Mouse (Mus musculus) bone marrow macrophage, adult 2 months (primary cell): Measurements from ENCODE around the gene Pcx. TPM values are rescaled to one million over a fixed set of nuclear protein-coding genes. Genes with fewer than 3 reads are reported as not detected.

Experiments
- H3K27ac ChIP-seq: 2 replicates; pipeline ENCODE4 v1.5.1; 2012; ENCODE audit warnings: low read depth, low read length; ENCODE audit not compliant: insufficient read depth
- H3K4me1 ChIP-seq: 2 replicates; pipeline ENCODE4 v1.6.1; 2012; ENCODE audit warnings: low read length; ENCODE audit not compliant: control insufficient read depth, insufficient read depth
- H3K4me3 ChIP-seq: 2 replicates; pipeline ENCODE4 v1.5.1; 2012; ENCODE audit warnings: mild to moderate bottlenecking, low read length, moderate library complexity; ENCODE audit not compliant: insufficient read depth
- CTCF ChIP-seq: IDR thresholded peaks from 2 replicates; pipeline ENCODE4 v1.5.1; 2012; ENCODE audit warnings: low read depth, mild to moderate bottlenecking, low read length, moderate library complexity
- POLR2A ChIP-seq: IDR thresholded peaks from 2 replicates; pipeline ENCODE4 v1.6.1; 2012; ENCODE audit warnings: mild to moderate bottlenecking, low read depth, low read length, borderline replicate concordance
- polyA plus RNA-seq: library from polyadenylated mRNA; stranded (reverse); fragments of >200 nt; gene quantifications from 2 replicates; pipeline ENCODE4 v1.2.4, GENCODE M21; 2012; ENCODE audit not compliant: missing spikeins, insufficient read depth, insufficient read length

Gene Pcx
- polyA plus RNA-seq, 1 experiment, result 3.7 TPM

- Histone ChIP-seq H3K27ac (no peak overlapping the region), H3K4me1 (no peaks in the 10 kb centered on the region), H3K4me3 (no peak overlapping the region)
- TF ChIP-seq POLR2A, result no peak
- no peak for TF ChIP-seq CTCF
Measured at GRCm38 (mm10) chr19:4554248-4554647, 44.0 kb downstream of the Pcx start.

DNA sequence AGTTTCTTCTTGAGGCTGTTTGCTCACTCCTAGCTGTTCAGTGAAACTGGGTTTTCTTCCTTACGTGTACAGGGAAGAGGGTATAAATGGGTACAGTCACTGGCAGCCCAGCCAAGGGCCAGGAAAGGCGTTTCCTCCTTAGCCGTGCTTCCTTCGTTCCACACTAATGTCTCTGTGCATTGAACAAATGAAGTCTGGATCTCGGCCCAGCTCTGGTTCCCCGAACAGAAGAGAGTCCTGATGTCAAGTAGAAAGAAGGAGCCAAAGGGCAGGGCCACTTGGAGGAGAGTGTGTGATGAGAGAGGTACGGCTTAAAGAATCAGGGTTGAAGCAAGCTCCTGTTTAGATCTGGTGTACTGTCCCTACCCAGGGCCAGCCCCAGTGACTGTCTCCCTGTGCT is 44.8 kb downstream of the Pcx start:
- no peaks in the 10 kb centered on the region for H3K4me1 ChIP-seq
- no peak overlapping the region for H3K27ac ChIP-seq
- TF ChIP-seq CTCF (no peak), POLR2A (no peak)
- H3K4me3 ChIP-seq, result no peak overlapping the region

DNA sequence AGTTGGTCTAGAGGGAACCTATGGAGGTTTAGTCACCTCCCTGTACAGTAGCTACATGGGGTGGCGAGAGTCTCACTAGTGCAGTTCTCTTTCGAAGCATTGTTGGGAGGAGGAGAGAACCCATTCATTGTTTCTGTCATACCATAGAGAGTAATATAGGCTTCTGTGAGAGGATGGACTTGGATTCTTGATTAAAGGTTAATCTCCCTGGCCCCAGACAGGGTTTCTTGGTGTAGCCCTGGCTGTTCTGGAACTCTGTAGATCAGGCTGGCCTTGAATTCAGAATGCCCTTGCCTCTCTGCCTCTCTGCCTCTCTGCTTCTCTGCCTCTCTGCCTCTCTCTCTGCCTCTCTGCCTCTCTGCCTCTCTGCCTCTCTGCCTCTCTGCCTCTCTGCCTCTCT is 46.5 kb downstream of the Pcx start:
- TF ChIP-seq CTCF (no peak), POLR2A (no peak)
- no peaks in the 10 kb centered on the region for H3K4me1 ChIP-seq
- H3K27ac ChIP-seq, result no peak overlapping the region
- no peak overlapping the region for H3K4me3 ChIP-seq

- Histone ChIP-seq H3K4me3 (no peak overlapping the region), H3K4me1 (no peaks in the 10 kb centered on the region), H3K27ac (no peak overlapping the region)
- TF ChIP-seq CTCF (no peak), POLR2A (no peak)
Measured at GRCm38 (mm10) chr19:4557796-4558569, 47.7 kb downstream of the Pcx start.

- no peak for TF ChIP-seq POLR2A
- TF ChIP-seq CTCF, result no peak
- Histone ChIP-seq H3K4me3 (no peak overlapping the region), H3K4me1 (no peaks in the 10 kb centered on the region), H3K27ac (no peak overlapping the region)
Measured at GRCm38 (mm10) chr19:4558570-4558955, 48.3 kb downstream of the Pcx start.

- H3K27ac ChIP-seq, result no peak overlapping the region
- no peaks in the 10 kb centered on the region for H3K4me1 ChIP-seq
- no peak overlapping the region for H3K4me3 ChIP-seq
- TF ChIP-seq CTCF, result no peak
- no peak for TF ChIP-seq POLR2A
Measured at GRCm38 (mm10) chr19:4559011-4559410, 48.7 kb downstream of the Pcx start.

DNA sequence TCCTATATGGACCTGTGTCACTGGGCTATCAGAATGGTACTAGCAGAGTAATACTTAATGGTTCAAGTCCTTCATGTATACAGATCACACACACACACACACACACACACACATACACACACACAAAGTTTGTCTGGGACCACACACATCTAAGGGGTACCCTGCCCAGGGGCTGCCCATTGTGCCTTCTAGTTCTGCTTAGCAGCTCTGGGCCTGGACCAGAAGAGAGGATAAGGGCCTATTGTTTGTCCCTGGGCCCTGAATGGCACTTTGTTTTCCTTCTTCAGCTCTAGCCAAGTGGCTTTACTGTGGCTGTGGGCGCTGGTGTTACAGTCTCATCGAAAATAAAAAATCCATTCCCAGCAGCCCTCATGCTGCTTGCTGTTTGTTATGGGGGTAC is 49.3 kb downstream of the Pcx start:
- no peak overlapping the region for H3K4me3 ChIP-seq
- no peaks in the 10 kb centered on the region for H3K4me1 ChIP-seq
- no peak overlapping the region for H3K27ac ChIP-seq
- TF ChIP-seq CTCF, result no peak
- TF ChIP-seq POLR2A, result no peak

DNA sequence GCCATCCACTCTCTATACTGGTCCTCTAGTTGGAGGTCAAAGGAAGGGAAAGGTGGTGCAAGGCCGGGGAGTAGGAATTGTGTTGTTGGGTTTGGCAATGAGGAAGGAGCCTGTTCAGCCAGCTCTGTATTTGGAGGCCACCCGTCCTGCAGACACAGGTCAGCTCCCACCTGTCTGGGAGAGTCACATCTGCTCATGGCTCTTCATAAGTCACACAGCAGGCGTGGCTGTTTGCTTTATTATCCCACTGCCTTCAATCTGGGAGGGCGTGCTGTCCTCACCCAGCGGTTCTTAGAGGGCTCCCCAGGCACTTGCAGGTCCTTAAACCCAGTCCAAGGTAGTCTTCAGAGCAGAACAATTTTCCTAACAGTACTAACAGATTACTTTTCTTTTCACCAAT is 49.9 kb downstream of the Pcx start:
- no peak overlapping the region for H3K27ac ChIP-seq
- H3K4me1 ChIP-seq, result no peaks in the 10 kb centered on the region
- TF ChIP-seq POLR2A (no peak), CTCF (no peak)
- H3K4me3 ChIP-seq, result no peak overlapping the region

- TF ChIP-seq POLR2A, result no peak
- no peak for TF ChIP-seq CTCF
- Histone ChIP-seq H3K4me3 (no peak overlapping the region), H3K27ac (no peak overlapping the region), H3K4me1 (peaks cover 1% of the 10 kb centered on the region)
Measured at GRCm38 (mm10) chr19:4565678-4566077, 55.4 kb downstream of the Pcx start.

GRCm38 (mm10) chr19:4566880-4567279 is 56.6 kb downstream of the Pcx start:
- H3K4me3 ChIP-seq, result no peak overlapping the region
- no peak overlapping the region for H3K27ac ChIP-seq
- no peak for TF ChIP-seq POLR2A
- TF ChIP-seq CTCF, result no peak
- H3K4me1 ChIP-seq, result peaks cover 8% of the 10 kb centered on the region

DNA sequence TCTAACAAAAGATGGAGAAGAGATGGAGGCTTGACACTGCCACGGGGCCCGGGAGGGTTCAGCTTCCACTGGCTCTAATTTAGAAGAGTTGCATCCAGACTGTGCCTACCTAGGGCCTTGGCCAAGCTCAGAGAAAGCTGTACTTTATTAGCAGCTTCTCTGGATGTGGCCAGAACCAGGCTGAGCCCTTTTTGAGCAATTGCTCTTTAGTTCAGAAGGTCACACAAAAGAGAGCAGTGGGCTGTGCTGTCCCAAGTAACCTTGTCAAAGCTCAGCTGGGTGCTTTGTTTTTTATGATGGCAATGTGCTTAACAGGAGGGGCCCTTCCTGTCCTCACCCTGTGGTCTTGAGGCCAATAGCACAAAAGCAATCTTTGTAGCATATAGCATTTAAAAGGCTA is 57.4 kb downstream of the Pcx start:
- Histone ChIP-seq H3K27ac (no peak overlapping the region), H3K4me3 (no peak overlapping the region), H3K4me1 (peaks cover 11% of the 10 kb centered on the region)
- TF ChIP-seq POLR2A, result no peak
- TF ChIP-seq CTCF, result no peak
